Mouse (Mus musculus) MEL (cell line): ENCODE data around the gene Cacna1c. TPM values are rescaled to one million over a fixed set of nuclear protein-coding genes. Genes with fewer than 3 reads are reported as not detected.

Experiments
- DNase-seq: peaks from one replicate; pipeline ENCODE4 v3.0.0; 2011; ENCODE audit warnings: low read depth, low spot score
- H3K27ac ChIP-seq: 2 replicates; pipeline ENCODE4 v1.5.1; 2012; ENCODE audit warnings: low read depth, mild to moderate bottlenecking, control low read depth, low read length, moderate library complexity; ENCODE audit not compliant: control insufficient read depth
- H3K27me3 ChIP-seq, 2 experiments: fragments of 150-350 bp in 1 of 2; sonication (generic) in 1 of 2; 2 replicates each; pipeline ENCODE4 v1.6.1; 2012; ENCODE audit warnings: low read length in 2 of 2, mild to moderate bottlenecking in 2 of 2, improper control_type of control experiment in 1 of 2, moderate library complexity in 1 of 2; ENCODE audit not compliant: insufficient read depth in 2 of 2, control insufficient read depth in 1 of 2
- H3K36me3 ChIP-seq, 2 experiments: 2 replicates each; pipeline ENCODE4 v1.6.1; 2012 to 2014; ENCODE audit warnings: low read length in 2 of 2, improper control_type of control experiment in 1 of 2, inconsistent platforms in 1 of 2, mild to moderate bottlenecking in 1 of 2; ENCODE audit not compliant: insufficient read depth in 2 of 2, control insufficient read depth in 1 of 2
- H3K4me1 ChIP-seq, 2 experiments: fragments of 150-350 bp in 1 of 2; sonication (generic) in 1 of 2; 2 replicates each; pipeline ENCODE4 v1.6.1; 2012; ENCODE audit warnings: low read length in 2 of 2, improper control_type of control experiment in 1 of 2, mild to moderate bottlenecking in 1 of 2; ENCODE audit not compliant: insufficient read depth in 2 of 2, control insufficient read depth in 1 of 2
- H3K4me3 ChIP-seq, 2 experiments: fragments of 150-350 bp in 1 of 2; sonication (generic) in 1 of 2; 2 replicates each; pipeline ENCODE4 v1.5.1; 2012; ENCODE audit warnings: low read depth in 2 of 2, low read length in 2 of 2, mild to moderate bottlenecking in 2 of 2, moderate library complexity in 2 of 2, control low read depth in 1 of 2, improper control_type of control experiment in 1 of 2; ENCODE audit not compliant: control insufficient read depth in 1 of 2, insufficient read depth in 1 of 2
- H3K79me2 ChIP-seq: 2 replicates; pipeline ENCODE4 v1.6.1; 2012; ENCODE audit warnings: mild to moderate bottlenecking, low read length, moderate library complexity; ENCODE audit not compliant: control insufficient read depth, poor library complexity, insufficient read depth
- H3K9ac ChIP-seq: 2 replicates; pipeline ENCODE4 v1.6.1; 2012; ENCODE audit warnings: low read depth, mild to moderate bottlenecking, control low read depth, low read length, moderate library complexity; ENCODE audit not compliant: control insufficient read depth, poor library complexity, severe bottlenecking
- H3K9me3 ChIP-seq: fragments of 150-350 bp; sonication (generic); replicated peaks from 2 replicates; pipeline ENCODE4 v1.6.1; 2012; ENCODE audit warnings: mild to moderate bottlenecking, low read length, improper control_type of control experiment, moderate library complexity; ENCODE audit not compliant: insufficient read depth
- CHD2 ChIP-seq: IDR thresholded peaks from 2 replicates; pipeline ENCODE4 v1.6.1; 2011; ENCODE audit warnings: low read length, improper control_type of control experiment
- CTCF ChIP-seq, 3 experiments: IDR thresholded peaks in 2 of 3; conservative IDR thresholded peaks in 1 of 3; 2 replicates each; pipeline ENCODE4 v1.5.1; 2011 to 2012; ENCODE audit warnings: low read length in 3 of 3, low read depth in 2 of 3, mild to moderate bottlenecking in 2 of 3, improper control_type of control experiment in 1 of 3, inconsistent platforms in 1 of 3, mixed read lengths in 1 of 3, moderate library complexity in 1 of 3; ENCODE audit not compliant: control insufficient read depth in 1 of 3, insufficient read depth in 1 of 3, poor library complexity in 1 of 3, severe bottlenecking in 1 of 3
- E2F4 ChIP-seq: IDR thresholded peaks from 2 replicates; pipeline ENCODE4 v1.6.1; 2011; ENCODE audit warnings: low read depth, low read length, improper control_type of control experiment, borderline replicate concordance
- ETS1 ChIP-seq: IDR thresholded peaks from 2 replicates; pipeline ENCODE4 v1.6.1; 2012; ENCODE audit warnings: low read depth, mild to moderate bottlenecking, inconsistent platforms, low read length, improper control_type of control experiment, moderate library complexity
- GABPA ChIP-seq: IDR thresholded peaks from 2 replicates; pipeline ENCODE4 v1.6.1; 2012; ENCODE audit warnings: low read depth, mild to moderate bottlenecking, inconsistent platforms, low read length, improper control_type of control experiment, moderate library complexity
- GATA1 ChIP-seq: IDR thresholded peaks from 2 replicates; pipeline ENCODE4 v1.6.1; 2011; ENCODE audit warnings: low read depth, low read length, improper control_type of control experiment
- JUND ChIP-seq: IDR thresholded peaks from 2 replicates; pipeline ENCODE4 v1.6.1; 2011; ENCODE audit warnings: low read depth, mild to moderate bottlenecking, improper control_type of control experiment, low read length
- KAT2A ChIP-seq: conservative IDR thresholded peaks from 2 replicates; pipeline ENCODE4 v1.6.1; 2012; ENCODE audit warnings: low read depth, low read length, improper control_type of control experiment, inconsistent platforms
- MAFK ChIP-seq: IDR thresholded peaks from 2 replicates; pipeline ENCODE4 v1.6.1; 2011; ENCODE audit warnings: low read depth, mild to moderate bottlenecking, low read length, improper control_type of control experiment, borderline replicate concordance
- MAZ ChIP-seq: IDR thresholded peaks from 2 replicates; pipeline ENCODE4 v1.6.1; 2012; ENCODE audit warnings: low read depth, mild to moderate bottlenecking, inconsistent platforms, low read length, improper control_type of control experiment
- MYB ChIP-seq: IDR thresholded peaks from 2 replicates; pipeline ENCODE4 v1.6.1; 2011; ENCODE audit warnings: mild to moderate bottlenecking, low read depth, low read length, improper control_type of control experiment
- NELFE ChIP-seq: IDR thresholded peaks from 2 replicates; pipeline ENCODE4 v1.6.1; 2011; ENCODE audit warnings: low read depth, low read length, improper control_type of control experiment
- NRF1 ChIP-seq: IDR thresholded peaks from 2 replicates; pipeline ENCODE4 v1.6.1; 2014; ENCODE audit warnings: low read depth, mild to moderate bottlenecking, inconsistent platforms, low read length, improper control_type of control experiment, moderate library complexity; ENCODE audit not compliant: poor library complexity, insufficient read depth, severe bottlenecking
- POLR2AphosphoS5 ChIP-seq: IDR thresholded peaks from 2 replicates; pipeline ENCODE4 v1.6.1; 2012; ENCODE audit warnings: low read depth, borderline replicate concordance, mild to moderate bottlenecking, inconsistent platforms, low read length, moderate library complexity, mixed read lengths
- SIN3A ChIP-seq: IDR thresholded peaks from 2 replicates; pipeline ENCODE4 v1.6.1; 2012; ENCODE audit warnings: low read length, improper control_type of control experiment, inconsistent platforms
- TBP ChIP-seq: IDR thresholded peaks from 2 replicates; pipeline ENCODE4 v1.8.0; 2011; ENCODE audit warnings: low read depth, low read length, improper control_type of control experiment
- TCF12 ChIP-seq: IDR thresholded peaks from 2 replicates; pipeline ENCODE4 v1.6.1; 2014; ENCODE audit warnings: low read depth, mild to moderate bottlenecking, inconsistent platforms, low read length, improper control_type of control experiment, moderate library complexity
- UBTF ChIP-seq: IDR thresholded peaks from 2 replicates; pipeline ENCODE4 v1.6.1; 2012; ENCODE audit warnings: low read depth, mild to moderate bottlenecking, inconsistent platforms, low read length, improper control_type of control experiment, moderate library complexity, borderline replicate concordance; ENCODE audit not compliant: insufficient read depth
- USF1 ChIP-seq: IDR thresholded peaks from 2 replicates; pipeline ENCODE4 v1.6.1; 2014; ENCODE audit warnings: low read depth, mild to moderate bottlenecking, inconsistent platforms, low read length, improper control_type of control experiment, moderate library complexity
- USF2 ChIP-seq, 2 experiments: IDR thresholded peaks; 2 replicates each; pipeline ENCODE4 v1.6.1; 2011 to 2012; ENCODE audit warnings: improper control_type of control experiment in 2 of 2, low read length in 2 of 2, borderline replicate concordance in 1 of 2, inconsistent platforms in 1 of 2, low read depth in 1 of 2, mild to moderate bottlenecking in 1 of 2; ENCODE audit not compliant: insufficient read depth in 1 of 2
- ZKSCAN1 ChIP-seq: IDR thresholded peaks from 2 replicates; pipeline ENCODE4 v1.6.1; 2012; ENCODE audit warnings: low read depth, mild to moderate bottlenecking, inconsistent platforms, low read length, improper control_type of control experiment, moderate library complexity
- ZMIZ1 ChIP-seq: IDR thresholded peaks from 2 replicates; pipeline ENCODE4 v1.6.1; 2012; ENCODE audit warnings: low read depth, mild to moderate bottlenecking, inconsistent platforms, low read length, improper control_type of control experiment, moderate library complexity
- ZNF384 ChIP-seq: IDR thresholded peaks from 2 replicates; pipeline ENCODE4 v1.6.1; 2012; ENCODE audit warnings: low read depth, mild to moderate bottlenecking, inconsistent platforms, low read length, improper control_type of control experiment
- polyA plus RNA-seq, 2 experiments: library from polyadenylated mRNA; stranded (reverse) in 1 of 2; unstranded in 1 of 2; fragments of >175 nt in 1 of 2; fragments of >200 nt in 1 of 2; gene quantifications; 2 replicates each; pipeline versions ENCODE4 v1.2.1 to v1.2.4; 2012; ENCODE audit warnings: low replicate concordance in 2 of 2, low read depth in 1 of 2; ENCODE audit not compliant: insufficient read length in 2 of 2, insufficient read depth in 1 of 2, missing spikeins in 1 of 2
- total RNA-seq: library from RNA; depleted of rRNA; stranded (reverse); fragments of 300-350 nt; gene quantifications from 2 replicates; pipeline ENCODE4 v1.2.3, GENCODE M21; 2012

Gene Cacna1c
- total and polyA plus RNA-seq, 3 experiments: 3.4 to 4.4 TPM; not detected in 1

GRCm38 (mm10) chr6:119083559-119083958 is 112.7 kb downstream of the Cacna1c start:
- no peak for DNase-seq
- no peak overlapping the region for H3K9ac ChIP-seq
- H3K27ac ChIP-seq: no peak overlapping the region
- no peaks in the 10 kb centered on the region for H3K79me2 ChIP-seq
- no peak overlapping the region for H3K4me3 ChIP-seq
- TF ChIP-seq KAT2A (no peak), USF1 (no peak), MYB (no peak), GATA1 (no peak), UBTF (no peak), ZNF384 (no peak), ZKSCAN1 (no peak), CTCF (IDR thresholded peaks at IDR 0.05 in 2 of 3, conservative IDR thresholded peaks at IDR 0.05 in 1 of 3; ENCODE audit: control insufficient read depth in 1 of 3, insufficient read depth in 1 of 3, low read depth in 2 of 3, low read length in 3 of 3, poor library complexity in 1 of 3, severe bottlenecking in 1 of 3) (no peak), MAZ (no peak), SIN3A (no peak), ETS1 (no peak), CHD2 (no peak), E2F4 (no peak), JUND (no peak)
- TF ChIP-seq, all 39 proteins: peak for 0
- H3K9me3 ChIP-seq: no peaks in the 10 kb centered on the region
- H3K4me1 ChIP-seq: peaks cover 0 to 6% of the 10 kb centered on the region in 2 experiments; a peak in 1 of 4 replicates
- peaks cover 0 to 3% of the 10 kb centered on the region in 2 experiments; a peak in 3 of 4 replicates for H3K27me3 ChIP-seq
- H3K36me3 ChIP-seq: no peaks in the 10 kb centered on the region

- no peak overlapping the region for H3K9ac ChIP-seq
- DNase-seq: no peak
- no peak overlapping the region for H3K27ac ChIP-seq
- no peak for TF ChIP-seq NRF1
- TF ChIP-seq USF2 (IDR thresholded peaks at IDR 0.05; ENCODE audit: borderline replicate concordance in 1 of 2, insufficient read depth in 1 of 2, low read depth in 1 of 2, low read length in 2 of 2): no peak
- TF ChIP-seq GATA1: no peak
- TF ChIP-seq ZKSCAN1: no peak
- no peak for TF ChIP-seq ZMIZ1
- TF ChIP-seq NELFE: no peak
- TF ChIP-seq UBTF: no peak
- TF ChIP-seq CHD2: no peak
- no peak for TF ChIP-seq POLR2AphosphoS5
- no peak for TF ChIP-seq TBP
- no peak for TF ChIP-seq MAFK
- no peak for TF ChIP-seq USF1
- TF ChIP-seq ETS1: no peak
- no peak for TF ChIP-seq GABPA
- TF ChIP-seq TCF12: no peak
- TF ChIP-seq MYB: no peak
- no peaks in the 10 kb centered on the region for H3K79me2 ChIP-seq
- no peaks in the 10 kb centered on the region for H3K9me3 ChIP-seq
- H3K4me3 ChIP-seq: no peak overlapping the region
- peaks cover 2 to 3% of the 10 kb centered on the region in 2 experiments; a peak in 3 of 4 replicates for H3K27me3 ChIP-seq
- H3K36me3 ChIP-seq: no peaks in the 10 kb centered on the region
- no peaks in the 10 kb centered on the region for H3K4me1 ChIP-seq
Observed at GRCm38 (mm10) chr6:119082662-119083061, 113.6 kb downstream of the Cacna1c start.
